Mouse (Mus musculus) B cell, adult 2 months (primary cell): ENCODE data around the gene Fhod1.
"Not testable (repeated sequence)": the region's sequence is repeated elsewhere in the genome, so short reads cannot be mapped to it uniquely, and the experiment has no call there.

Experiments used
- DNase-seq, 2 experiments: peaks; one replicate each; pipeline ENCODE4 v3.0.0; 2022

Gene Fhod1

GRCm38 (mm10) chr8:105294776-105295175 lies 53.0 kb downstream of the Fhod1 start:
- no peak for DNase-seq

GRCm38 (mm10) chr8:105293405-105293804 lies 54.3 kb downstream of the Fhod1 start:
- no peak for DNase-seq

GRCm38 (mm10) chr8:105292471-105292870 lies 55.3 kb downstream of the Fhod1 start:
- DNase-seq = no peak

- peak in 1 of 2 experiments; percentile 35 for DNase-seq
Measured at GRCm38 (mm10) chr8:105291802-105292201, 56.0 kb downstream of the Fhod1 start.

- DNase-seq = not testable (repeated sequence)
Measured at GRCm38 (mm10) chr8:105291364-105291763, 56.4 kb downstream of the Fhod1 start.

- DNase-seq = peak; percentile 94 to 95
Measured at GRCm38 (mm10) chr8:105290554-105291314, 57.0 kb downstream of the Fhod1 start.

- DNase-seq = peak; percentile 46 to 51
Measured at GRCm38 (mm10) chr8:105289805-105290460, 57.8 kb downstream of the Fhod1 start, which contains the start of gene 4931428F04Rik. Gene 4931428F04Rik, minus strand, starts transcription at chr8:105289864.

- peak; percentile 97 to 98 for DNase-seq
Measured at GRCm38 (mm10) chr8:105288958-105289732, 58.6 kb downstream of the Fhod1 start.

GRCm38 (mm10) chr8:105288231-105288630 lies 59.5 kb downstream of the Fhod1 start:
- DNase-seq = no peak

- no peak for DNase-seq
Measured at GRCm38 (mm10) chr8:105286907-105287306, 60.8 kb downstream of the Fhod1 start.

GRCm38 (mm10) chr8:105285514-105285913 lies 62.2 kb downstream of the Fhod1 start:
- DNase-seq = no peak

GRCm38 (mm10) chr8:105283074-105283473 lies 64.7 kb downstream of the Fhod1 start:
- peak; percentile 53 to 59 for DNase-seq

GRCm38 (mm10) chr8:105282239-105282638 lies 65.5 kb downstream of the Fhod1 start:
- no peak for DNase-seq

GRCm38 (mm10) chr8:105281821-105282220 lies 65.9 kb downstream of the Fhod1 start:
- DNase-seq = no peak

GRCm38 (mm10) chr8:105280567-105280966 lies 67.2 kb downstream of the Fhod1 start:
- no peak for DNase-seq
